ENCODE assay signal across 25 mouse cellular contexts in genomic region chr5:43996162-43996561, GRCm38 (mm10). TPM values are rescaled to one million over a fixed set of nuclear protein-coding genes. Genes with fewer than 3 reads are reported as not detected.
"Had no signal": no experiment of that assay in that cellular context is flagged by ENCODE, and none has a peak within 500 bp of the region (broad histone marks: within the 10 kb centered on the region; RNA-seq: fewer than 3 reads in every experiment).

No protein-coding gene starts in this region.

- H3K36me3 ChIP-seq: liver, embryonic 13.5 days; stomach, embryonic 15.5 days had no signal

- H3K4me3 ChIP-seq: kidney, embryonic 15.5 days; left cerebral cortex, adult 2 months; liver, embryonic 13.5 days; megakaryocyte, embryonic 14.5 days; midbrain, embryonic 10.5 days; midbrain, embryonic 13.5 days; myocyte; stomach, embryonic 15.5 days had no signal

- H3K4me1 ChIP-seq: kidney, embryonic 15.5 days; liver, embryonic 13.5 days; midbrain, embryonic 10.5 days; midbrain, embryonic 13.5 days; stomach, embryonic 15.5 days had no signal

- H3K9me3 ChIP-seq: kidney, embryonic 15.5 days; liver, embryonic 13.5 days; megakaryocyte, embryonic 14.5 days; midbrain, embryonic 10.5 days; midbrain, embryonic 13.5 days; stomach, embryonic 15.5 days had no signal

- H3K9ac ChIP-seq: kidney, embryonic 15.5 days; liver, embryonic 13.5 days; midbrain, embryonic 13.5 days; stomach, embryonic 15.5 days had no signal

- H3K27me3 ChIP-seq: kidney, embryonic 15.5 days; liver, embryonic 13.5 days; midbrain, embryonic 13.5 days; stomach, embryonic 15.5 days had no signal

- ATAC-seq: midbrain, embryonic 13.5 days; midbrain, embryonic 16.5 days had no signal

- H3K4me2 ChIP-seq: kidney, embryonic 15.5 days; liver, embryonic 13.5 days; midbrain, embryonic 13.5 days; stomach, embryonic 15.5 days had no signal

- H3K27ac ChIP-seq: kidney, embryonic 15.5 days; left cerebral cortex, adult 2 months; liver, embryonic 13.5 days; midbrain, embryonic 10.5 days; midbrain, embryonic 13.5 days; stomach, embryonic 15.5 days had no signal

- DNase-seq: kidney, adult 11 months; kidney, adult 8-10 months; kidney, postnatal 10 days; kidney, postnatal 36 days; layer of hippocampus, postnatal 36 days; liver, embryonic 13.5 days; lung, adult 2 months; lung, postnatal 14 days; lung, postnatal 4 days; right cerebral cortex, adult 18-20 months; right cerebral cortex, postnatal 14 days; thymus, adult 18-20 months; thymus, postnatal 36 days had no signal

RNA-seq across cellular contexts. Expression of gene Fgfbp1, which starts 14.6 kb away (rescaled TPM):
- total RNA-seq: liver, adult 2 months; monocyte, adult 5-6 weeks had no signal
- polyA plus RNA-seq: liver, adult 2 months; spleen, adult 2 months; urinary bladder, adult 2 months had no signal
